Mouse (Mus musculus) heart, adult 2 months (tissue): ENCODE data around the gene Gm10837.

Experiments used
- CTCF ChIP-seq: fragments of 200-600 bp; IDR thresholded peaks from 2 replicates; pipeline ENCODE4 v1.8.1; 2022; ENCODE audit warnings: antibody characterized with exemption, mild to moderate bottlenecking, moderate library complexity
- EP300 ChIP-seq: fragments of 200-500 bp; IDR thresholded peaks from 2 replicates; pipeline ENCODE4 v1.6.1; 2011; ENCODE audit warnings: low read depth, low read length, control low read depth; ENCODE audit not compliant: insufficient read depth
- POLR2A ChIP-seq: fragments of 200-500 bp; IDR thresholded peaks from 2 replicates; pipeline ENCODE4 v1.6.1; 2011; ENCODE audit warnings: mild to moderate bottlenecking, low read depth, low read length, control low read depth; ENCODE audit not compliant: insufficient read depth

GRCm38 (mm10) chr14:122464763-122465741, 25.3 kb upstream of the Gm10837 start, which contains the start of gene Zic5:
- TF ChIP-seq POLR2A (no peak), CTCF (no peak), EP300 (no peak)
